ENCODE assay signal across 12 mouse cellular contexts in the genomic region with DNA sequence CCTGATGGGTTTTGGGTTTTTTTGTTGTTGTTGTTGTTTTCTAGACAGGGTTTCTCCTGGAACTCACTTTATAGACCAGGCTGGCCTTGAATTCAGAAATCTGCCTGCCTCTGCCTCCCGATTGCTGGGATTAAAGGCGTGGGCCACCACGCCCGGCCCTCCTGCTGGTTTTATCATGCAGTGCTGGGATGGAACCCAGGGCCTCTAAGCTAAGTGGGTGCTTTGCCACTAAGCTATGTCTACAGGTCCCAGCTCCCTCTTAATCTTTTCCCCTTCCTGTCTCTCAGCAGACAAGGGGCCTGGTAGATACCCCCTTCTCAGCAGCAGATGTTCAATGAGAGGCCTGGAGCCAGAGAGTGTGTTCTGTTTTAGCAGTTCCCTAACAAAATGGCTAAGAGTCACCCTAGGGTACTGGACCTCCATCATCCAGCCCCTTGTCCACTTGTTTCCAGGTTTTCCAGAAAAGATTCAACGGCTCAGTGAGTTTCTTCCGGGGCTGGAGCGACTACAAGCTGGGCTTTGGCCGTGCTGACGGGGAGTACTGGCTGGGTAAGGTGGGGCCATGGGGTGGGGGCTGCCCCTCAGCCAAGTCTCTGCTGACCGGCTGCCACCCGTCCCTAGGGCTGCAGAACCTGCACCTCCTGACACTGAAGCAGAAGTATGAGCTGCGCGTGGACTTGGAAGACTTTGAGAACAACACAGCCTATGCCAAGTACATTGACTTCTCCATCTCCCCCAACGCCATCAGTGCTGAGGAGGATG. TPM values are rescaled to one million over a fixed set of nuclear protein-coding genes. Genes with fewer than 3 reads are reported as not detected.
DNase-seq lines count a peak whose midpoint lies in the region; ATAC-seq and TF ChIP-seq lines count a peak whose summit lies in the region.
"Had no signal": no experiment of that assay in that cellular context is flagged by ENCODE, and none has a peak within 500 bp of the region (broad histone marks: within the 10 kb centered on the region; RNA-seq: fewer than 3 reads in every experiment).

No protein-coding gene starts in this region.

- WGBS in heart, embryonic 16.5 days: 78% methylated on average over 14 of the region's 14 CpGs
- 85% methylated on average over 14 of the region's 14 CpGs for WGBS in embryonic facial prominence, embryonic 14.5 days
- WGBS in limb, embryonic 10.5 days: 92% methylated on average over 14 of the region's 14 CpGs

- H3K36me3 ChIP-seq in heart, embryonic 16.5 days (ENCODE audit: control insufficient read depth, insufficient read depth): peaks cover 21% of the 10 kb centered on the region
- H3K36me3 ChIP-seq in E14TG2a.4 (ENCODE audit: insufficient read depth, low read length): peaks cover 41% of the 10 kb centered on the region
- peaks cover 43% of the 10 kb centered on the region for H3K36me3 ChIP-seq in embryonic facial prominence, embryonic 14.5 days (ENCODE audit: control insufficient read depth, insufficient read depth, low read length)
- H3K36me3 ChIP-seq in limb, embryonic 10.5 days: peaks cover 54% of the 10 kb centered on the region

- H3K27ac ChIP-seq in heart, embryonic 16.5 days (ENCODE audit: low read length): peak overlapping the region; percentile 57
- H3K27ac ChIP-seq in embryonic facial prominence, embryonic 14.5 days (replicated peaks; ENCODE audit: low read depth, low read length): peak overlapping the region; percentile 94
- peak overlapping the region; percentile 97 for H3K27ac ChIP-seq in limb, embryonic 10.5 days

- H3K4me3 ChIP-seq in heart, embryonic 16.5 days (ENCODE audit: low read length): peak overlapping the region; percentile 44
- peak overlapping the region; percentile 10; the same call in 1 of the 2 replicates for H3K4me3 ChIP-seq in E14TG2a.4 (replicated peaks; ENCODE audit: low read length)
- H3K4me3 ChIP-seq in embryonic facial prominence, embryonic 14.5 days (ENCODE audit: low read depth, low read length): peak overlapping the region; percentile 48
- peak overlapping the region; percentile 62 for H3K4me3 ChIP-seq in limb, embryonic 10.5 days

- H3K9me3 ChIP-seq in heart, embryonic 16.5 days (replicated peaks; ENCODE audit: control insufficient read depth, low read length): no peaks in the 10 kb centered on the region
- H3K9me3 ChIP-seq in E14TG2a.4 (ENCODE audit: low read length): no peaks in the 10 kb centered on the region
- H3K9me3 ChIP-seq in embryonic facial prominence, embryonic 14.5 days (ENCODE audit: control insufficient read depth, low read length): no peaks in the 10 kb centered on the region
- no peaks in the 10 kb centered on the region for H3K9me3 ChIP-seq in limb, embryonic 10.5 days (replicated peaks)

- peak overlapping the region; percentile 39; the same call in 1 of the 2 replicates for H3K9ac ChIP-seq in heart, embryonic 16.5 days (ENCODE audit: low read length)
- peak overlapping the region; percentile 72 for H3K9ac ChIP-seq in embryonic facial prominence, embryonic 14.5 days (ENCODE audit: low read depth, low read length)

- no peak for ATAC-seq in heart, embryonic 16.5 days (replicated peaks; ENCODE audit: extremely low read depth, insufficient read depth, low FRiP score)
- no peak for ATAC-seq in embryonic facial prominence, embryonic 14.5 days (ENCODE audit: low read depth)
- no peak for ATAC-seq in frontal cortex, adult (ENCODE audit: low TSS enrichment)

- no peak for DNase-seq in heart, adult 18-20 months
- DNase-seq in embryonic facial prominence, embryonic 14.5 days (ENCODE audit: low spot score): no peak
- DNase-seq in limb, embryonic 10.5 days (ENCODE audit: low spot score): no peak
- no peak for DNase-seq in frontal cortex, postnatal 36 days (ENCODE audit: low spot score in 2 of 2)
- DNase-seq in urinary bladder, adult 18-20 months (ENCODE audit: low spot score in 2 of 2): no peak
- DNase-seq: thymus, postnatal 14 days had no signal

- H3K4me2 ChIP-seq in heart, embryonic 16.5 days (ENCODE audit: low read depth, low read length): peak overlapping the region; percentile 46
- peak overlapping the region; percentile 70 for H3K4me2 ChIP-seq in embryonic facial prominence, embryonic 14.5 days (ENCODE audit: low read depth, low read length)

- H3K4me1 ChIP-seq in heart, embryonic 16.5 days (ENCODE audit: control insufficient read depth, insufficient read depth, low read length): peaks cover 10% of the 10 kb centered on the region
- peaks cover 86% of the 10 kb centered on the region for H3K4me1 ChIP-seq in E14TG2a.4 (replicated peaks; ENCODE audit: low read depth, low read length)
- H3K4me1 ChIP-seq in embryonic facial prominence, embryonic 14.5 days (ENCODE audit: control insufficient read depth, insufficient read depth, low read length): peaks cover 50% of the 10 kb centered on the region
- peaks cover 77% of the 10 kb centered on the region for H3K4me1 ChIP-seq in limb, embryonic 10.5 days

- no peaks in the 10 kb centered on the region for H3K27me3 ChIP-seq in heart, embryonic 16.5 days (ENCODE audit: control insufficient read depth, insufficient read depth, low read length)
- H3K27me3 ChIP-seq in E14TG2a.4 (ENCODE audit: insufficient read depth, low read length): peaks cover 15% of the 10 kb centered on the region
- no peaks in the 10 kb centered on the region for H3K27me3 ChIP-seq in embryonic facial prominence, embryonic 14.5 days (replicated peaks; ENCODE audit: control insufficient read depth, insufficient read depth, low read length)
- H3K27me3 ChIP-seq in limb, embryonic 10.5 days (ENCODE audit: low read depth, poor library complexity, severe bottlenecking): no peaks in the 10 kb centered on the region

- TF ChIP-seq CTCF in E14TG2a.4 (conservative IDR thresholded peaks at IDR 0.05; ENCODE audit: low read length): no peak

RNA-seq across cellular contexts. Expression of gene Mfap4, which starts 1.4 kb away (rescaled TPM):
- 125 and 225 TPM in 2 replicates for polyA plus RNA-seq in heart, embryonic 16.5 days (2015; fragmentation: Nextera tagmentation; extraction: Ambion mirVana)
- 10 to 100 TPM; 12.5 to 13.3 TPM for total RNA-seq in heart, adult 18-20 months (2021)
- polyA plus RNA-seq in embryonic facial prominence, embryonic 14.5 days (2014; fragmentation: Nextera tagmentation; extraction: Ambion mirVana): 420 and 428 TPM in 2 replicates
- polyA plus RNA-seq in limb, embryonic 10.5 days (2016; fragmentation: Nextera tagmentation; extraction: Ambion mirVana): 124 and 208 TPM in 2 replicates
- total RNA-seq: common myeloid progenitor, adult 5-6 weeks; hematopoietic stem cell, adult 5-6 weeks had no signal

RNA-seq across cellular contexts. Expression of gene Mapk7, which starts 7.6 kb away (rescaled TPM):
- 27.4 and 28.9 TPM in 2 replicates for polyA plus RNA-seq in heart, embryonic 16.5 days (2015; fragmentation: Nextera tagmentation; extraction: Ambion mirVana)
- total RNA-seq in heart, adult 18-20 months (2021): 1 to 10 TPM; 5.7 to 6.0 TPM
- polyA plus RNA-seq in embryonic facial prominence, embryonic 14.5 days (2014; fragmentation: Nextera tagmentation; extraction: Ambion mirVana): 49.6 and 59.2 TPM in 2 replicates
- 87.2 and 94.7 TPM in 2 replicates for polyA plus RNA-seq in limb, embryonic 10.5 days (2016; fragmentation: Nextera tagmentation; extraction: Ambion mirVana)

RNA-seq across cellular contexts. Expression of gene B9d1, which starts 18.3 kb away (rescaled TPM):
- 11.6 and 13.3 TPM in 2 replicates for polyA plus RNA-seq in heart, embryonic 16.5 days (2015; fragmentation: Nextera tagmentation; extraction: Ambion mirVana)
- 1 to 10 TPM; 6.3 to 7.5 TPM for total RNA-seq in heart, adult 18-20 months (2021)
- polyA plus RNA-seq in embryonic facial prominence, embryonic 14.5 days (2014; fragmentation: Nextera tagmentation; extraction: Ambion mirVana): 32.5 and 37.5 TPM in 2 replicates
- 45.3 and 46.7 TPM in 2 replicates for polyA plus RNA-seq in limb, embryonic 10.5 days (2016; fragmentation: Nextera tagmentation; extraction: Ambion mirVana)

RNA-seq across cellular contexts. Expression of gene Rnf112, which starts 32.7 kb away (rescaled TPM):
- polyA plus RNA-seq in heart, embryonic 16.5 days (2015; fragmentation: Nextera tagmentation; extraction: Ambion mirVana): 0.07 and 0.29 TPM in 2 replicates
- total RNA-seq in heart, adult 18-20 months (2021): under 1 TPM in 1 of 2 experiments, not detected in 1; 0.15 TPM
- polyA plus RNA-seq in embryonic facial prominence, embryonic 14.5 days (2014; fragmentation: Nextera tagmentation; extraction: Ambion mirVana): 0.78 and 1.0 TPM in 2 replicates
- polyA plus RNA-seq in limb, embryonic 10.5 days (2016; fragmentation: Nextera tagmentation; extraction: Ambion mirVana): 0.10 and 0.23 TPM in 2 replicates
- total RNA-seq: common myeloid progenitor, adult 5-6 weeks; hematopoietic stem cell, adult 5-6 weeks; liver, adult 2 months had no signal
- polyA plus RNA-seq: liver, adult 2 months had no signal

Comparison
In these comparisons a context has a peak if more than half of its experiments do, and no peak if none do; other contexts are left out.
1. H3K4me3 ChIP-seq: peak in every context shown above with its lines; median percentile 62 in limb, embryonic 10.5 days; 48 in embryonic facial prominence, embryonic 14.5 days; 44 in heart, embryonic 16.5 days; 10 in E14TG2a.4.